Comparison of ENCODE assay signal across 18 mouse cellular contexts in genomic region chr11:70043665-70044064, GRCm38 (mm10). TPM values are rescaled to one million over a fixed set of nuclear protein-coding genes. Genes with fewer than 3 reads are reported as not detected.
"Had no signal": no experiment of that assay in that cellular context is flagged by ENCODE, and none has a peak within 500 bp of the region (broad histone marks: within the 10 kb centered on the region; RNA-seq: fewer than 3 reads in every experiment).

No protein-coding gene starts in this region.

- H3K27ac ChIP-seq: kidney, embryonic 15.5 days; limb, embryonic 10.5 days; liver, embryonic 12.5 days; neural tube, embryonic 12.5 days; stomach, embryonic 15.5 days had no signal

- H3K4me2 ChIP-seq: kidney, embryonic 15.5 days; liver, embryonic 12.5 days; lung, embryonic 14.5 days; midbrain, embryonic 11.5 days; neural tube, embryonic 12.5 days; stomach, embryonic 15.5 days had no signal

- H3K4me1 ChIP-seq: stomach, embryonic 15.5 days had no signal

- H3K9me3 ChIP-seq: kidney, embryonic 15.5 days; limb, embryonic 10.5 days; liver, embryonic 12.5 days; neural tube, embryonic 12.5 days; stomach, embryonic 15.5 days had no signal

- H3K4me3 ChIP-seq: kidney, embryonic 15.5 days; limb, embryonic 10.5 days; liver, embryonic 12.5 days; myocyte; neural tube, embryonic 12.5 days; stomach, embryonic 15.5 days had no signal

- H3K27me3 ChIP-seq: kidney, embryonic 15.5 days; liver, embryonic 12.5 days; neural tube, embryonic 12.5 days; stomach, embryonic 15.5 days had no signal

- H3K9ac ChIP-seq: kidney, embryonic 15.5 days; liver, embryonic 12.5 days; lung, embryonic 14.5 days; neural tube, embryonic 12.5 days; stomach, embryonic 15.5 days had no signal

- ATAC-seq: liver, embryonic 12.5 days had no signal

- DNase-seq: kidney, adult 2 months; kidney, postnatal 14 days; lung, embryonic 14.5 days; lung, postnatal 10 days; retina, postnatal 1 day; right cerebral cortex, postnatal 4 days; spleen, adult 18-20 months; thymus, adult 2 months; thymus, postnatal 25 days had no signal

RNA-seq across cellular contexts. Expression of gene Asgr1, which starts 10.2 kb away (rescaled TPM):
- total RNA-seq: megakaryocyte, adult 5-6 weeks had no signal
- polyA plus RNA-seq: large intestine, adult 2 months; lung, embryonic 14.5 days; thymus, adult 2 months had no signal
